ENCODE assay signal across 9 mouse cellular contexts in the genomic region with DNA sequence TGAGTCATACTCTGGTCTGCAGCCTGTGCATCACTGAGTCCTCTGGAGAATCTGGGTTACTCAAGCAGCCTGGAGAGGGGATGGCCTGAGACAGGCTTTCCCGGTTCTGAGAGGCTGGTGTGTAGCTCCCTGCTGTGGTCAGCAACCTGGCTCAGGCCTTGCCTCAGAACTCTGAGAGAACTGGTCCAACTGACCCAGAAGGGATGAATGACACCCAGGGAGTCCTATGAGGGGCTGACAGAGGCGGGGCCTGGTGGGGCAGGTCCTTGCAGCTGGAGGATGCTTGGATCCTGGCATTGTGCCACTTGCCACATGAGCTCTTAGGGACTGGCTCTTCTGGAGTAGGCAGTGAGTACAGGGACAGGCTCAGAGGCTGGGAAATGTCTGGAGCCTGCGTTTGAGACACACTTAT. TPM values are rescaled to one million over a fixed set of nuclear protein-coding genes. Genes with fewer than 3 reads are reported as not detected.
A peak's percentile ranks its signal among the peaks of the same experiment; 100 is the strongest.
DNase-seq lines count a peak whose midpoint lies in the region; ATAC-seq and TF ChIP-seq lines count a peak whose summit lies in the region.
"Had no signal": no experiment of that assay in that cellular context is flagged by ENCODE, and none has a peak within 500 bp of the region (broad histone marks: within the 10 kb centered on the region; RNA-seq: fewer than 3 reads in every experiment).

No protein-coding gene starts in this region.

- H3K9ac ChIP-seq in embryonic facial prominence, embryonic 14.5 days (ENCODE audit: low read depth, low read length): no peak overlapping the region
- H3K9ac ChIP-seq in heart, postnatal 0 days (replicated peaks; ENCODE audit: low read depth, low read length): no peak overlapping the region
- H3K9ac ChIP-seq: liver, embryonic 15.5 days had no signal

- ATAC-seq in embryonic facial prominence, embryonic 14.5 days (ENCODE audit: low read depth): peak; percentile 80
- ATAC-seq in heart, postnatal 0 days (ENCODE audit: insufficient read depth, low read depth): peak; percentile 84

- no peak overlapping the region for H3K4me2 ChIP-seq in embryonic facial prominence, embryonic 14.5 days (ENCODE audit: low read depth, low read length)
- no peak overlapping the region for H3K4me2 ChIP-seq in heart, postnatal 0 days (ENCODE audit: low read depth, low read length)
- H3K4me2 ChIP-seq: liver, embryonic 15.5 days had no signal

- H3K4me3 ChIP-seq in embryonic facial prominence, embryonic 14.5 days (ENCODE audit: low read depth, low read length): no peak overlapping the region
- H3K4me3 ChIP-seq in heart, postnatal 0 days (ENCODE audit: low read depth, low read length): no peak overlapping the region
- no peak overlapping the region for H3K4me3 ChIP-seq in olfactory bulb, adult 2 months (ENCODE audit: insufficient read depth, low read depth, low read length)
- H3K4me3 ChIP-seq: liver, embryonic 15.5 days had no signal

- WGBS in embryonic facial prominence, embryonic 14.5 days: 43% methylated on average over 3 of the region's 3 CpGs
- WGBS in heart, postnatal 0 days: 29% methylated on average over 3 of the region's 3 CpGs
- whole genome bisulfite sequencing in olfactory bulb, adult 2 months: 30% methylated on average over 3 of the region's 3 CpGs

- peak; percentile 55 for DNase-seq in adrenal gland, postnatal 10 days
- DNase-seq in adrenal gland, adult 8-10 months: no peak
- peak; percentile 37 for DNase-seq in 416B (ENCODE audit: low read depth)
- peak; percentile 88 for DNase-seq in embryonic facial prominence, embryonic 14.5 days (ENCODE audit: low spot score)
- peak; percentile 60 for DNase-seq in heart, postnatal 0 days (ENCODE audit: low spot score)
- DNase-seq in layer of hippocampus, adult 9-11 months: peak; percentile 86
- DNase-seq in embryo, embryonic 10.5 days (ENCODE audit: low spot score): no peak

- no peak overlapping the region for H3K27ac ChIP-seq in embryonic facial prominence, embryonic 14.5 days (replicated peaks; ENCODE audit: low read depth, low read length)
- H3K27ac ChIP-seq in heart, postnatal 0 days (ENCODE audit: low read depth): no peak overlapping the region
- peak overlapping the region; percentile 68 for H3K27ac ChIP-seq in olfactory bulb, adult 2 months (ENCODE audit: insufficient read depth, low read depth, low read length)
- H3K27ac ChIP-seq: liver, embryonic 15.5 days had no signal

- peaks cover 15% of the 10 kb centered on the region for H3K4me1 ChIP-seq in embryonic facial prominence, embryonic 14.5 days (ENCODE audit: control insufficient read depth, insufficient read depth, low read length)
- no peaks in the 10 kb centered on the region for H3K4me1 ChIP-seq in heart, postnatal 0 days (ENCODE audit: control insufficient read depth, insufficient read depth)
- H3K4me1 ChIP-seq in olfactory bulb, adult 2 months (ENCODE audit: control insufficient read depth, insufficient read depth, low read length): peaks cover 41% of the 10 kb centered on the region
- H3K4me1 ChIP-seq: liver, embryonic 15.5 days had no signal

- no peak for TF ChIP-seq CTCF in heart, postnatal 0 days (IDR thresholded peaks at IDR 0.05; ENCODE audit: low read depth)
- TF ChIP-seq CTCF in olfactory bulb, adult 2 months (IDR thresholded peaks at IDR 0.05; ENCODE audit: insufficient read depth, low read depth, low read length): no peak

- no peaks in the 10 kb centered on the region for H3K36me3 ChIP-seq in embryonic facial prominence, embryonic 14.5 days (ENCODE audit: control insufficient read depth, insufficient read depth, low read length)
- H3K36me3 ChIP-seq in heart, postnatal 0 days (replicated peaks; ENCODE audit: control insufficient read depth, insufficient read depth, low read length): no peaks in the 10 kb centered on the region
- H3K36me3 ChIP-seq: liver, embryonic 15.5 days had no signal

- no peaks in the 10 kb centered on the region for H3K27me3 ChIP-seq in embryonic facial prominence, embryonic 14.5 days (replicated peaks; ENCODE audit: control insufficient read depth, insufficient read depth, low read length)
- no peaks in the 10 kb centered on the region for H3K27me3 ChIP-seq in heart, postnatal 0 days (ENCODE audit: control insufficient read depth, insufficient read depth, low read length)
- H3K27me3 ChIP-seq: liver, embryonic 15.5 days had no signal

- TF ChIP-seq POLR2A in olfactory bulb, adult 2 months (IDR thresholded peaks at IDR 0.05; ENCODE audit: insufficient read depth, low read depth, low read length): no peak

- H3K9me3 ChIP-seq in embryonic facial prominence, embryonic 14.5 days (ENCODE audit: control insufficient read depth, low read length): peaks cover 4% of the 10 kb centered on the region; the same call in 1 of the 2 replicates
- H3K9me3 ChIP-seq in heart, postnatal 0 days (replicated peaks; ENCODE audit: control insufficient read depth, low read length): no peaks in the 10 kb centered on the region
- H3K9me3 ChIP-seq: liver, embryonic 15.5 days had no signal

- no peak for TF ChIP-seq EP300 in heart, postnatal 0 days (IDR thresholded peaks at IDR 0.05; ENCODE audit: low read depth)

RNA-seq across cellular contexts. Expression of a gene that starts 47.7 kb away (rescaled TPM):
- 10 to 100 TPM in 1 of 2 experiments, 1 to 10 TPM in 1; 8.8 to 11.0 TPM for total RNA-seq in adrenal gland, postnatal 10 days (2021)
- 10 to 100 TPM in 2 of 4 experiments, 1 to 10 TPM in 2; 7.7 to 16.5 (median 12.9) TPM for total RNA-seq in adrenal gland, adult 8-10 months (2022)
- 31.4 and 34.7 TPM in 2 replicates for polyA plus RNA-seq in embryonic facial prominence, embryonic 14.5 days (2014; fragmentation: Nextera tagmentation; extraction: Ambion mirVana)
- 27.3 and 89.9 TPM in 2 replicates for total RNA-seq in heart, postnatal 0 days (2014; rRNA removed; ENCODE audit: low replicate concordance)
- polyA plus RNA-seq in heart, postnatal 0 days (2015; fragmentation: Nextera tagmentation; extraction: Ambion mirVana): 12.8 and 14.4 TPM in 2 replicates
- not detected in 2 replicates for polyA plus RNA-seq in olfactory bulb, adult 2 months (2012; ENCODE audit: insufficient read depth, insufficient read length, low replicate concordance, missing spikeins)

Comparison
In these comparisons a context has a peak if more than half of its experiments do, and no peak if none do; other contexts are left out.
1. DNase-seq: peak in adrenal gland, postnatal 10 days (single experiment), 416B (single experiment), embryonic facial prominence, embryonic 14.5 days (single experiment), heart, postnatal 0 days (single experiment) and layer of hippocampus, adult 9-11 months (single experiment); none in adrenal gland, adult 8-10 months (single experiment) and embryo, embryonic 10.5 days (single experiment).